8 mouse cellular contexts compared by ENCODE assay signal in the genomic region with DNA sequence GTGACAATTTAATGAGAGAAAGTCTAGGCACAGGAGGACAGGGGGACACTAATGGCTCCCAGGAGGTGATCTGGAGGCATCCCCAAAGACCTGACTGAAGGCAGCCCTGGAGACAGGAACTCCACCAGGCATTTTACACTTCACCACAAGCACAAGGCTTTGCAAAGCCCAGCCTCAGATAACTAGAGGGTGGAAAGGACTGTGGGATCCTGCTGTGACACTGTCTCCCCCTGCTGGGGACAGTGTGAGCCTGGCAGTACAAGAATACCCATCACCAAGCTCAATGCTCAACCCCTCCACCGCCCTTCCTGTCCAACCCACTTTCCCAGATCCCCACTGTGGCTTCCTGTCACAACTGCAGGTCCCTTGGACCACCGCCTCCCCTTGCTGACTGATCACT.
A peak's percentile ranks its signal among the peaks of the same experiment; 100 is the strongest.
DNase-seq lines count a peak whose midpoint lies in the region; ATAC-seq and TF ChIP-seq lines count a peak whose summit lies in the region.

No protein-coding gene starts in this region.

- no peaks in the 10 kb centered on the region for H3K27me3 ChIP-seq in intestine, embryonic 14.5 days (replicated peaks; ENCODE audit: control insufficient read depth, insufficient read depth, low read length)
- H3K27me3 ChIP-seq in intestine, embryonic 15.5 days (replicated peaks): no peaks in the 10 kb centered on the region
- no peaks in the 10 kb centered on the region for H3K27me3 ChIP-seq in thymus, adult 2 months (ENCODE audit: control insufficient read depth, insufficient read depth, low read length)

- no peak for ATAC-seq in intestine, embryonic 14.5 days (replicated peaks; ENCODE audit: low FRiP score, low TSS enrichment, low read depth)
- no peak for ATAC-seq in intestine, embryonic 15.5 days

- H3K4me2 ChIP-seq in intestine, embryonic 14.5 days (ENCODE audit: low read length): no peak overlapping the region
- no peak overlapping the region for H3K4me2 ChIP-seq in intestine, embryonic 15.5 days (replicated peaks)

- H3K4me1 ChIP-seq in intestine, embryonic 14.5 days (replicated peaks; ENCODE audit: control insufficient read depth, insufficient read depth, low read length): no peaks in the 10 kb centered on the region
- H3K4me1 ChIP-seq in intestine, embryonic 15.5 days (replicated peaks): no peaks in the 10 kb centered on the region
- H3K4me1 ChIP-seq in embryonic fibroblast, embryonic 13.5 days (ENCODE audit: control insufficient read depth, insufficient read depth, low read length): no peaks in the 10 kb centered on the region
- H3K4me1 ChIP-seq in thymus, adult 2 months (replicated peaks; ENCODE audit: control insufficient read depth, insufficient read depth, low read length): no peaks in the 10 kb centered on the region

- H3K4me3 ChIP-seq in intestine, embryonic 14.5 days (ENCODE audit: low read depth, low read length): no peak overlapping the region
- no peak overlapping the region for H3K4me3 ChIP-seq in intestine, embryonic 15.5 days (replicated peaks)
- no peak overlapping the region for H3K4me3 ChIP-seq in embryonic fibroblast, embryonic 13.5 days (ENCODE audit: insufficient read depth, low read length)
- H3K4me3 ChIP-seq in thymus, adult 2 months (ENCODE audit: control insufficient read depth, insufficient read depth, low read length): no peak overlapping the region

- TF ChIP-seq CTCF in embryonic fibroblast, embryonic 13.5 days (IDR thresholded peaks at IDR 0.05; ENCODE audit: borderline replicate concordance, insufficient read depth, low read length): peak; percentile 68; the same call in 1 of the 2 replicates
- TF ChIP-seq CTCF in thymus, adult 2 months (IDR thresholded peaks at IDR 0.05; ENCODE audit: borderline replicate concordance, control insufficient read depth, extremely low read depth, insufficient read depth, low read length, poor library complexity): no peak

- no peaks in the 10 kb centered on the region for H3K36me3 ChIP-seq in intestine, embryonic 14.5 days (ENCODE audit: control insufficient read depth, insufficient read depth, low read length)
- H3K36me3 ChIP-seq in intestine, embryonic 15.5 days: no peaks in the 10 kb centered on the region
- no peaks in the 10 kb centered on the region for H3K36me3 ChIP-seq in thymus, adult 2 months (ENCODE audit: control insufficient read depth, insufficient read depth, low read length)

- DNase-seq in intestine, embryonic 14.5 days (ENCODE audit: low spot score): peak; percentile 53
- DNase-seq in adrenal gland, postnatal 36 days: peak; percentile 24 to 52
- peak; percentile 13 to 34 for DNase-seq in kidney, adult 8-10 months
- DNase-seq in left cerebral cortex, postnatal 36 days (ENCODE audit: low spot score in 2 of 2): peak; percentile 60 to 63
- peak; percentile 70 for DNase-seq in right cerebral cortex, adult 18-20 months
- no peak for DNase-seq in thymus, adult 2 months

- 31% methylated on average over 2 of the region's 2 CpGs for WGBS in intestine, embryonic 14.5 days
- WGBS in intestine, embryonic 15.5 days: 51% methylated on average over 2 of the region's 2 CpGs
- WGBS in thymus, adult 2 months: 13% methylated on average over 2 of the region's 2 CpGs

- no peak overlapping the region for H3K9ac ChIP-seq in intestine, embryonic 14.5 days (ENCODE audit: low read length)
- H3K9ac ChIP-seq in intestine, embryonic 15.5 days: no peak overlapping the region

- no peak overlapping the region for H3K27ac ChIP-seq in intestine, embryonic 14.5 days (ENCODE audit: low read depth)
- H3K27ac ChIP-seq in intestine, embryonic 15.5 days: no peak overlapping the region
- H3K27ac ChIP-seq in embryonic fibroblast, embryonic 13.5 days (ENCODE audit: insufficient read depth, low read length): no peak overlapping the region
- no peak overlapping the region for H3K27ac ChIP-seq in thymus, adult 2 months (ENCODE audit: control insufficient read depth, insufficient read depth, low read length)

- intact Hi-C loops in left cerebral cortex, postnatal 36 days (cut with DNase I): loop anchor here (5.0 kb wide), 2 partner anchors 62 to 842 kb away; no protein-coding TSS in a partner anchor

- TF ChIP-seq POLR2A in embryonic fibroblast, embryonic 13.5 days (IDR thresholded peaks at IDR 0.05; ENCODE audit: low read depth, low read length): no peak
- no peak for TF ChIP-seq POLR2A in thymus, adult 2 months (IDR thresholded peaks at IDR 0.05; ENCODE audit: control insufficient read depth, extremely low read depth, insufficient read depth, low read length, poor library complexity)

- no peaks in the 10 kb centered on the region for H3K9me3 ChIP-seq in intestine, embryonic 14.5 days (ENCODE audit: control insufficient read depth, low read length)
- no peaks in the 10 kb centered on the region for H3K9me3 ChIP-seq in intestine, embryonic 15.5 days
